Mouse (Mus musculus): ENCODE measurements around the gene Tmem151b. TPM values are rescaled to one million over a fixed set of nuclear protein-coding genes. Genes with fewer than 3 reads are reported as not detected.

Tmem151b gene
- polyA plus RNA-seq, 1 experiment, result 0.81 TPM

- Histone ChIP-seq H3K4me1 (ENCODE audit: control insufficient read depth, insufficient read depth, low read length) (peaks cover 11% of the 10 kb centered on the region; the same call in 1 of the 2 replicates), H3K27ac (ENCODE audit: insufficient read depth, low read length) (peak overlapping the region; percentile 72), H3K4me3 (ENCODE audit: insufficient read depth, low read length) (peak overlapping the region; percentile 61)
- TF ChIP-seq POLR2A (IDR thresholded peaks at IDR 0.05; ENCODE audit: low read depth, low read length) (no peak), CTCF (IDR thresholded peaks at IDR 0.05; ENCODE audit: borderline replicate concordance, insufficient read depth, low read length) (no peak)
These were observed 24.8 kb upstream of the Tmem151b start for GRCm38 (mm10) chr17:45574129-45574761.

GRCm38 (mm10) chr17:45573780-45574123, 24.3 kb upstream of the Tmem151b start:
- peaks cover 11% of the 10 kb centered on the region; the same call in 1 of the 2 replicates for H3K4me1 ChIP-seq (ENCODE audit: control insufficient read depth, insufficient read depth, low read length)
- peak overlapping the region; percentile 61 for H3K4me3 ChIP-seq (ENCODE audit: insufficient read depth, low read length)
- H3K27ac ChIP-seq (ENCODE audit: insufficient read depth, low read length), result peak overlapping the region; percentile 72
- TF ChIP-seq CTCF (IDR thresholded peaks at IDR 0.05; ENCODE audit: borderline replicate concordance, insufficient read depth, low read length), result no peak
- TF ChIP-seq POLR2A (IDR thresholded peaks at IDR 0.05; ENCODE audit: low read depth, low read length), result peak; percentile 45; the same call in 1 of the 2 replicates

GRCm38 (mm10) chr17:45573087-45573779, 23.8 kb upstream of the Tmem151b start, which contains the start of gene Hsp90ab1:
TSS of gene Hsp90ab1 (minus strand) at chr17:45573271.
- TF ChIP-seq POLR2A (IDR thresholded peaks at IDR 0.05; ENCODE audit: low read depth, low read length) (peak; percentile 99), CTCF (IDR thresholded peaks at IDR 0.05; ENCODE audit: borderline replicate concordance, insufficient read depth, low read length) (no peak)
- Histone ChIP-seq H3K4me3 (ENCODE audit: insufficient read depth, low read length) (peak within 1 kb of the TSS; percentile 93), H3K27ac (ENCODE audit: insufficient read depth, low read length) (peak within 1 kb of the TSS; percentile 96), H3K4me1 (ENCODE audit: control insufficient read depth, insufficient read depth, low read length) (peaks cover 11% of the 10 kb centered on the region; the same call in 1 of the 2 replicates)

- TF ChIP-seq POLR2A (IDR thresholded peaks at IDR 0.05; ENCODE audit: low read depth, low read length) (peak; percentile 30), CTCF (IDR thresholded peaks at IDR 0.05; ENCODE audit: borderline replicate concordance, insufficient read depth, low read length) (no peak)
- H3K4me3 ChIP-seq (ENCODE audit: insufficient read depth, low read length), result peak overlapping the region; percentile 93
- peaks cover 11% of the 10 kb centered on the region; the same call in 1 of the 2 replicates for H3K4me1 ChIP-seq (ENCODE audit: control insufficient read depth, insufficient read depth, low read length)
- H3K27ac ChIP-seq (ENCODE audit: insufficient read depth, low read length), result peak overlapping the region; percentile 96
These were observed 22.9 kb upstream of the Tmem151b start for GRCm38 (mm10) chr17:45572103-45573086.

GRCm38 (mm10) chr17:45569999-45570398, 20.5 kb upstream of the Tmem151b start:
- no peak overlapping the region; the same call in 1 of the 2 replicates for H3K4me3 ChIP-seq (ENCODE audit: insufficient read depth, low read length)
- TF ChIP-seq POLR2A (IDR thresholded peaks at IDR 0.05; ENCODE audit: low read depth, low read length), result no peak
- no peak for TF ChIP-seq CTCF (IDR thresholded peaks at IDR 0.05; ENCODE audit: borderline replicate concordance, insufficient read depth, low read length)
- no peak overlapping the region for H3K27ac ChIP-seq (ENCODE audit: insufficient read depth, low read length)
- peaks cover 11% of the 10 kb centered on the region; the same call in 1 of the 2 replicates for H3K4me1 ChIP-seq (ENCODE audit: control insufficient read depth, insufficient read depth, low read length)

GRCm38 (mm10) chr17:45568990-45569389, 19.5 kb upstream of the Tmem151b start:
- Histone ChIP-seq H3K27ac (ENCODE audit: insufficient read depth, low read length) (no peak overlapping the region), H3K4me3 (ENCODE audit: insufficient read depth, low read length) (no peak overlapping the region), H3K4me1 (ENCODE audit: control insufficient read depth, insufficient read depth, low read length) (peaks cover 9% of the 10 kb centered on the region; the same call in 1 of the 2 replicates)
- TF ChIP-seq POLR2A (IDR thresholded peaks at IDR 0.05; ENCODE audit: low read depth, low read length) (no peak), CTCF (IDR thresholded peaks at IDR 0.05; ENCODE audit: borderline replicate concordance, insufficient read depth, low read length) (no peak)

- H3K4me3 ChIP-seq (ENCODE audit: insufficient read depth, low read length), result no peak overlapping the region
- no peak overlapping the region for H3K27ac ChIP-seq (ENCODE audit: insufficient read depth, low read length)
These were observed 17.7 kb upstream of the Tmem151b start for GRCm38 (mm10) chr17:45567162-45567601.

GRCm38 (mm10) chr17:45566360-45567161, 17.1 kb upstream of the Tmem151b start:
- Histone ChIP-seq H3K4me3 (ENCODE audit: insufficient read depth, low read length) (no peak overlapping the region), H3K27ac (ENCODE audit: insufficient read depth, low read length) (no peak overlapping the region), H3K4me1 (ENCODE audit: control insufficient read depth, insufficient read depth, low read length) (peaks cover 9% of the 10 kb centered on the region; the same call in 1 of the 2 replicates)
- TF ChIP-seq POLR2A (IDR thresholded peaks at IDR 0.05; ENCODE audit: low read depth, low read length) (peak; percentile 36), CTCF (IDR thresholded peaks at IDR 0.05; ENCODE audit: borderline replicate concordance, insufficient read depth, low read length) (no peak)

More at GRCm38 (mm10) chr17:45567162-45567601, 17.7 kb upstream of the Tmem151b start:
- H3K4me1 ChIP-seq (ENCODE audit: control insufficient read depth, insufficient read depth, low read length), result peaks cover 9% of the 10 kb centered on the region; the same call in 1 of the 2 replicates
- TF ChIP-seq POLR2A (IDR thresholded peaks at IDR 0.05; ENCODE audit: low read depth, low read length), result peak; percentile 47
- TF ChIP-seq CTCF (IDR thresholded peaks at IDR 0.05; ENCODE audit: borderline replicate concordance, insufficient read depth, low read length), result no peak
